Mouse (Mus musculus) MEL (cell line): ENCODE results near the gene Syk. TPM values are rescaled to one million over a fixed set of nuclear protein-coding genes. Genes with fewer than 3 reads are reported as not detected.
A peak's percentile ranks its signal among the peaks of the same experiment; 100 is the strongest.

ENCODE experiments used
- DNase-seq: peaks from one replicate; pipeline ENCODE4 v3.0.0; 2011; ENCODE audit warnings: low read depth, low spot score
- H3K27ac ChIP-seq: 2 replicates; pipeline ENCODE4 v1.5.1; 2012; ENCODE audit warnings: low read depth, mild to moderate bottlenecking, control low read depth, low read length, moderate library complexity; ENCODE audit not compliant: control insufficient read depth
- H3K27me3 ChIP-seq, 2 experiments: fragments of 150-350 bp in 1 of 2; sonication (generic) in 1 of 2; 2 replicates each; pipeline ENCODE4 v1.6.1; 2012; ENCODE audit warnings: low read length in 2 of 2, mild to moderate bottlenecking in 2 of 2, improper control_type of control experiment in 1 of 2, moderate library complexity in 1 of 2; ENCODE audit not compliant: insufficient read depth in 2 of 2, control insufficient read depth in 1 of 2
- H3K36me3 ChIP-seq, 2 experiments: 2 replicates each; pipeline ENCODE4 v1.6.1; 2012 to 2014; ENCODE audit warnings: low read length in 2 of 2, improper control_type of control experiment in 1 of 2, inconsistent platforms in 1 of 2, mild to moderate bottlenecking in 1 of 2; ENCODE audit not compliant: insufficient read depth in 2 of 2, control insufficient read depth in 1 of 2
- H3K4me1 ChIP-seq, 2 experiments: fragments of 150-350 bp in 1 of 2; sonication (generic) in 1 of 2; 2 replicates each; pipeline ENCODE4 v1.6.1; 2012; ENCODE audit warnings: low read length in 2 of 2, improper control_type of control experiment in 1 of 2, mild to moderate bottlenecking in 1 of 2; ENCODE audit not compliant: insufficient read depth in 2 of 2, control insufficient read depth in 1 of 2
- H3K4me3 ChIP-seq, 2 experiments: fragments of 150-350 bp in 1 of 2; sonication (generic) in 1 of 2; 2 replicates each; pipeline ENCODE4 v1.5.1; 2012; ENCODE audit warnings: low read depth in 2 of 2, low read length in 2 of 2, mild to moderate bottlenecking in 2 of 2, moderate library complexity in 2 of 2, control low read depth in 1 of 2, improper control_type of control experiment in 1 of 2; ENCODE audit not compliant: control insufficient read depth in 1 of 2, insufficient read depth in 1 of 2
- H3K79me2 ChIP-seq: 2 replicates; pipeline ENCODE4 v1.6.1; 2012; ENCODE audit warnings: mild to moderate bottlenecking, low read length, moderate library complexity; ENCODE audit not compliant: control insufficient read depth, poor library complexity, insufficient read depth
- H3K9ac ChIP-seq: 2 replicates; pipeline ENCODE4 v1.6.1; 2012; ENCODE audit warnings: low read depth, mild to moderate bottlenecking, control low read depth, low read length, moderate library complexity; ENCODE audit not compliant: control insufficient read depth, poor library complexity, severe bottlenecking
- H3K9me3 ChIP-seq: fragments of 150-350 bp; sonication (generic); replicated peaks from 2 replicates; pipeline ENCODE4 v1.6.1; 2012; ENCODE audit warnings: mild to moderate bottlenecking, low read length, improper control_type of control experiment, moderate library complexity; ENCODE audit not compliant: insufficient read depth
- CHD1 ChIP-seq: IDR thresholded peaks from 2 replicates; pipeline ENCODE4 v1.6.1; 2012; ENCODE audit warnings: low read depth, mild to moderate bottlenecking, inconsistent platforms, low read length, improper control_type of control experiment
- CTCF ChIP-seq, 3 experiments: IDR thresholded peaks in 2 of 3; conservative IDR thresholded peaks in 1 of 3; 2 replicates each; pipeline ENCODE4 v1.5.1; 2011 to 2012; ENCODE audit warnings: low read length in 3 of 3, low read depth in 2 of 3, mild to moderate bottlenecking in 2 of 3, improper control_type of control experiment in 1 of 3, inconsistent platforms in 1 of 3, mixed read lengths in 1 of 3, moderate library complexity in 1 of 3; ENCODE audit not compliant: control insufficient read depth in 1 of 3, insufficient read depth in 1 of 3, poor library complexity in 1 of 3, severe bottlenecking in 1 of 3
- ELF1 ChIP-seq: IDR thresholded peaks from 2 replicates; pipeline ENCODE4 v1.6.1; 2014; ENCODE audit warnings: low read depth, mild to moderate bottlenecking, inconsistent platforms, low read length, improper control_type of control experiment, moderate library complexity
- EP300 ChIP-seq, 2 experiments: IDR thresholded peaks; 2 replicates each; pipeline ENCODE4 v1.6.1; 2011; ENCODE audit warnings: improper control_type of control experiment in 2 of 2, low read length in 2 of 2, low read depth in 1 of 2, mild to moderate bottlenecking in 1 of 2
- GATA1 ChIP-seq: IDR thresholded peaks from 2 replicates; pipeline ENCODE4 v1.6.1; 2011; ENCODE audit warnings: low read depth, low read length, improper control_type of control experiment
- HCFC1 ChIP-seq: IDR thresholded peaks from 2 replicates; pipeline ENCODE4 v1.6.1; 2012; ENCODE audit warnings: low read depth, mild to moderate bottlenecking, inconsistent platforms, low read length, improper control_type of control experiment, moderate library complexity
- JUND ChIP-seq: IDR thresholded peaks from 2 replicates; pipeline ENCODE4 v1.6.1; 2011; ENCODE audit warnings: low read depth, mild to moderate bottlenecking, improper control_type of control experiment, low read length
- KAT2A ChIP-seq: conservative IDR thresholded peaks from 2 replicates; pipeline ENCODE4 v1.6.1; 2012; ENCODE audit warnings: low read depth, low read length, improper control_type of control experiment, inconsistent platforms
- MAFK ChIP-seq: IDR thresholded peaks from 2 replicates; pipeline ENCODE4 v1.6.1; 2011; ENCODE audit warnings: low read depth, mild to moderate bottlenecking, low read length, improper control_type of control experiment, borderline replicate concordance
- MAZ ChIP-seq: IDR thresholded peaks from 2 replicates; pipeline ENCODE4 v1.6.1; 2012; ENCODE audit warnings: low read depth, mild to moderate bottlenecking, inconsistent platforms, low read length, improper control_type of control experiment
- MEF2A ChIP-seq: IDR thresholded peaks from 2 replicates; pipeline ENCODE4 v1.6.1; 2014; ENCODE audit warnings: low read depth, mild to moderate bottlenecking, inconsistent platforms, low read length, improper control_type of control experiment; ENCODE audit not compliant: poor library complexity, insufficient replicate concordance, severe bottlenecking; ENCODE audit errors: extremely low read depth
- MXI1 ChIP-seq: IDR thresholded peaks from 2 replicates; pipeline ENCODE4 v1.6.1; 2011; ENCODE audit warnings: mild to moderate bottlenecking, low read depth, low read length, improper control_type of control experiment
- MYC ChIP-seq: IDR thresholded peaks from 2 replicates; pipeline ENCODE4 v1.6.1; 2011; ENCODE audit warnings: low read depth, mild to moderate bottlenecking, low read length, improper control_type of control experiment, moderate library complexity
- NRF1 ChIP-seq: IDR thresholded peaks from 2 replicates; pipeline ENCODE4 v1.6.1; 2014; ENCODE audit warnings: low read depth, mild to moderate bottlenecking, inconsistent platforms, low read length, improper control_type of control experiment, moderate library complexity; ENCODE audit not compliant: poor library complexity, insufficient read depth, severe bottlenecking
- RAD21 ChIP-seq: IDR thresholded peaks from 2 replicates; pipeline ENCODE4 v1.6.1; 2011; ENCODE audit warnings: mild to moderate bottlenecking, low read depth, low read length, improper control_type of control experiment
- SIN3A ChIP-seq: IDR thresholded peaks from 2 replicates; pipeline ENCODE4 v1.6.1; 2012; ENCODE audit warnings: low read length, improper control_type of control experiment, inconsistent platforms
- TBP ChIP-seq: IDR thresholded peaks from 2 replicates; pipeline ENCODE4 v1.8.0; 2011; ENCODE audit warnings: low read depth, low read length, improper control_type of control experiment
- USF1 ChIP-seq: IDR thresholded peaks from 2 replicates; pipeline ENCODE4 v1.6.1; 2014; ENCODE audit warnings: low read depth, mild to moderate bottlenecking, inconsistent platforms, low read length, improper control_type of control experiment, moderate library complexity
- ZKSCAN1 ChIP-seq: IDR thresholded peaks from 2 replicates; pipeline ENCODE4 v1.6.1; 2012; ENCODE audit warnings: low read depth, mild to moderate bottlenecking, inconsistent platforms, low read length, improper control_type of control experiment, moderate library complexity
- ZNF384 ChIP-seq: IDR thresholded peaks from 2 replicates; pipeline ENCODE4 v1.6.1; 2012; ENCODE audit warnings: low read depth, mild to moderate bottlenecking, inconsistent platforms, low read length, improper control_type of control experiment
- polyA plus RNA-seq, 2 experiments: library from polyadenylated mRNA; stranded (reverse) in 1 of 2; unstranded in 1 of 2; fragments of >175 nt in 1 of 2; fragments of >200 nt in 1 of 2; gene quantifications; 2 replicates each; pipeline versions ENCODE4 v1.2.1 to v1.2.4; 2012; ENCODE audit warnings: low replicate concordance in 2 of 2, low read depth in 1 of 2; ENCODE audit not compliant: insufficient read length in 2 of 2, insufficient read depth in 1 of 2, missing spikeins in 1 of 2
- total RNA-seq: library from RNA; depleted of rRNA; stranded (reverse); fragments of 300-350 nt; gene quantifications from 2 replicates; pipeline ENCODE4 v1.2.3, GENCODE M21; 2012

Gene Syk
- total and polyA plus RNA-seq, 3 experiments, result 14.4 to 23.8 TPM; not detected in 1

DNA sequence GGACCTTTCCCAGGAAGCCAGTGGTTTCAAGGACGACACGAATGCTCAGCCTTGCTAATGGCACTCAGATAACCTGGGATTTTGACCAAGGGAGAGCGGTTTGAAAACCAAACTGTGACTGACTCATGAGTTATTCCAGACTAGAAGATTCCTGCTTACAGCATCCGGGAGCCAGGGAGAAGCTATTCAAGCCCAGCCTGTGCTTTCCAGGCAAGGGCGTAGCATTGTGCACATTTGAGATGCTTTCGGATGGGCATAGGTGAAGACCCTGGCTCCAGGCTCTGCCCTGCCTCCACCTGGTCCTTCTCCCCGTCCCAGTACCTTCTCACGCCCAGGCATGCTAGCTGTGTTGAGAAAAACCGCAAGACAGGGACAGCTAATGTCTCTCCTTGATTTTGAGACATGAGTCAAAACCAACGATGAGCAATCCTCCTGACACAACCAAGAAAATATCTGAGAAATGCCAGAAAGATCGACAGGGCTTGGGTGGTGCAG is 76.2 kb downstream of the Syk start:
- no peak for DNase-seq
- no peaks in the 10 kb centered on the region for H3K36me3 ChIP-seq
- H3K9ac ChIP-seq, result no peak overlapping the region
- no peak for TF ChIP-seq SIN3A
- TF ChIP-seq HCFC1, result no peak
- TF ChIP-seq USF1, result no peak
- no peak for TF ChIP-seq MXI1
- TF ChIP-seq TBP, result no peak
- H3K4me1 ChIP-seq, result no peaks in the 10 kb centered on the region
- H3K9me3 ChIP-seq, result no peaks in the 10 kb centered on the region
- peaks cover 0 to 2% of the 10 kb centered on the region in 2 experiments; a peak in 1 of 4 replicates for H3K27me3 ChIP-seq
- no peaks in the 10 kb centered on the region for H3K79me2 ChIP-seq
- H3K4me3 ChIP-seq, result no peak overlapping the region
- H3K27ac ChIP-seq, result no peak overlapping the region

GRCm38 (mm10) chr13:52669889-52670288 is 86.9 kb downstream of the Syk start:
- no peaks in the 10 kb centered on the region for H3K79me2 ChIP-seq
- no peak overlapping the region for H3K9ac ChIP-seq
- no peak overlapping the region for H3K4me3 ChIP-seq
- DNase-seq, result no peak
- H3K27me3 ChIP-seq, result no peaks in the 10 kb centered on the region
- H3K9me3 ChIP-seq, result no peaks in the 10 kb centered on the region
- H3K27ac ChIP-seq, result no peak overlapping the region
- no peaks in the 10 kb centered on the region for H3K4me1 ChIP-seq
- H3K36me3 ChIP-seq, result no peaks in the 10 kb centered on the region
- TF ChIP-seq EP300 (IDR thresholded peaks at IDR 0.05; ENCODE audit: low read depth in 1 of 2, low read length in 2 of 2) (no peak), ELF1 (no peak), ZKSCAN1 (no peak), MEF2A (no peak), CHD1 (no peak), MAZ (no peak), GATA1 (no peak), NRF1 (no peak), TBP (no peak), SIN3A (no peak), CTCF (IDR thresholded peaks at IDR 0.05 in 2 of 3, conservative IDR thresholded peaks at IDR 0.05 in 1 of 3; ENCODE audit: control insufficient read depth in 1 of 3, insufficient read depth in 1 of 3, low read depth in 2 of 3, low read length in 3 of 3, poor library complexity in 1 of 3, severe bottlenecking in 1 of 3) (peak in 1 of 3 experiments; percentile 8; a peak in 1 of 6 replicates), KAT2A (no peak), JUND (no peak), MAFK (no peak), MYC (no peak), RAD21 (peak; percentile 5), ZNF384 (no peak)
